Mouse (Mus musculus) CH12.LX (cell line): ENCODE measurements around the gene Gm20388.

Experiments
- EP300 ChIP-seq: IDR thresholded peaks from 2 replicates; pipeline ENCODE4 v1.6.1; 2011; ENCODE audit warnings: low read length, improper control_type of control experiment
- MXI1 ChIP-seq: IDR thresholded peaks from 2 replicates; pipeline ENCODE4 v1.6.1; 2011; ENCODE audit warnings: mild to moderate bottlenecking, low read depth, low read length, improper control_type of control experiment
- POLR2A ChIP-seq: IDR thresholded peaks from 2 replicates; pipeline ENCODE4 v1.6.1; 2011; ENCODE audit warnings: low read depth, mild to moderate bottlenecking, improper control_type of control experiment, low read length
- RCOR1 ChIP-seq: conservative IDR thresholded peaks from 2 replicates; pipeline ENCODE4 v1.6.1; 2012; ENCODE audit warnings: low read depth, mild to moderate bottlenecking, inconsistent platforms, low read length, improper control_type of control experiment
- TBP ChIP-seq: conservative IDR thresholded peaks from 2 replicates; pipeline ENCODE4 v1.6.1; 2011; ENCODE audit warnings: low read depth, low read length, improper control_type of control experiment
- USF2 ChIP-seq: conservative IDR thresholded peaks from 2 replicates; pipeline ENCODE4 v1.6.1; 2011; ENCODE audit warnings: low read depth, low read length, improper control_type of control experiment
- ZNF384 ChIP-seq: IDR thresholded peaks from 2 replicates; pipeline ENCODE4 v1.6.1; 2012; ENCODE audit warnings: low read depth, low read length, improper control_type of control experiment, inconsistent platforms

GRCm38 (mm10) chr8:120811953-120812352 is 901.3 kb downstream of the Gm20388 start:
- TF ChIP-seq USF2: no peak
- TF ChIP-seq POLR2A: no peak
- TF ChIP-seq EP300: no peak
- TF ChIP-seq ZNF384: no peak
- no peak for TF ChIP-seq TBP
- TF ChIP-seq MXI1: no peak
- no peak for TF ChIP-seq RCOR1
